Mouse (Mus musculus) megakaryocyte, embryonic 14.5 days (primary cell): Measurements from ENCODE around the gene Bcas3. TPM values are rescaled to one million over a fixed set of nuclear protein-coding genes. Genes with fewer than 3 reads are reported as not detected.

Experiments used
- H3K27me3 ChIP-seq: replicated peaks from 2 replicates; pipeline ENCODE3; 2012; ENCODE audit warnings: inconsistent platforms
- H3K36me3 ChIP-seq: replicated peaks from 2 replicates; pipeline ENCODE3; 2012; ENCODE audit warnings: low read length, inconsistent platforms, mixed read lengths
- H3K4me1 ChIP-seq: 2 replicates; pipeline ENCODE4 v1.6.1; 2012; ENCODE audit warnings: inconsistent platforms
- H3K4me3 ChIP-seq: replicated peaks from 2 replicates; pipeline ENCODE3; 2012; ENCODE audit warnings: moderate library complexity, mild to moderate bottlenecking, inconsistent platforms
- H3K9me3 ChIP-seq: 2 replicates; pipeline ENCODE4 v1.6.1; 2012; ENCODE audit warnings: inconsistent platforms
- FLI1 ChIP-seq: IDR thresholded peaks from 2 replicates; pipeline ENCODE4 v1.6.1; 2012; ENCODE audit warnings: low read length, inconsistent platforms, mixed read lengths
- GATA1 ChIP-seq: IDR thresholded peaks from 3 replicates; pipeline ENCODE4 v1.6.1; 2012; ENCODE audit warnings: mixed read lengths, low read length, inconsistent platforms, borderline replicate concordance
- polyA plus RNA-seq: library from polyadenylated mRNA; stranded (reverse); fragments of >175 nt; gene quantifications from 2 replicates; pipeline ENCODE4 v1.2.3, GENCODE M21; 2012; ENCODE audit warnings: low replicate concordance; ENCODE audit not compliant: insufficient read depth

The Bcas3 gene
- polyA plus RNA-seq, 1 experiment = 212 TPM

DNA sequence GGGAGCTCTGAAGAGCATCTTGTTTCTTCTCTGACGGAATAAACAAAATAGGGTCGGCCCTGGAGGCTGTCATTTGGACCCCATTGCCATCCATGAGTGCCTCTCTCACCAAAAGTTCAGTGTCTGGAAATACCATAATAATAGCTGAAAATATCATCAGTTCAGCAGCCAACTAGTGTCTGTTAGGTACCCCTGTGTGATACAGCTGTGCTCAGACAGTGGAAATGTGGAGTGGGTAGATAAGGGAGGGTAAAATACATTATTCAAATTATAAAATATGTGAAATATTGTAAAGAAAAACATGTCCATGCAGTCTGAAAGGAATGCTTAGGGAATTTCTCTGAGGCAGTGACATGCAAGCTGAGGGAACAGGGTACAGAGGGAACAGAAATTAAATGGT, 416.8 kb downstream of the Bcas3 start:
- H3K9me3 ChIP-seq = no peaks in the 10 kb centered on the region
- H3K27me3 ChIP-seq = peaks cover 64% of the 10 kb centered on the region
- no peak overlapping the region for H3K4me3 ChIP-seq
- peaks cover 24% of the 10 kb centered on the region for H3K4me1 ChIP-seq
- no peaks in the 10 kb centered on the region for H3K36me3 ChIP-seq
- TF ChIP-seq GATA1 = no peak
- no peak for TF ChIP-seq FLI1

DNA sequence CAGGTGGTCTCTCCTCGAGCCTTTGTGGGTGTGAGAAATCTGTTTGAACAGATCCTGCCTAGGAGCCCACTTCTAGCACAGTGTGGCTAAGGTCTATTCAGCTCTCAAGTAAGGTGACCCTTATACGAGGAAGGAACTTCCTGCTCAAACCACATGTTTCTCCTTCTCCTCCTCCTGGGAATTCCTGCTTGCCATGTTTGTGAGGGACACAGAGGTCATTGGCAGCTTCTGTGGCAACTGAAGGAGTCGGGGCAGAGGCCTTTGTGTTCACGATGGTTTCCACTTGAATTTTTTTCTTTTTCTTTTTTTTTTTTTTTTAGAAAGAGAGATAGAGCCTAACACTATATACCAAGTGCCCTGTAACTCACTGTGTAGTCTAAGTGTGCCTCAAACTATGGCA, 420.4 kb downstream of the Bcas3 start:
- H3K27me3 ChIP-seq = peaks cover 68% of the 10 kb centered on the region
- no peaks in the 10 kb centered on the region for H3K36me3 ChIP-seq
- peaks cover 20% of the 10 kb centered on the region for H3K4me1 ChIP-seq
- no peak for TF ChIP-seq FLI1
- TF ChIP-seq GATA1 = no peak
- no peak overlapping the region for H3K4me3 ChIP-seq
- no peaks in the 10 kb centered on the region for H3K9me3 ChIP-seq

DNA sequence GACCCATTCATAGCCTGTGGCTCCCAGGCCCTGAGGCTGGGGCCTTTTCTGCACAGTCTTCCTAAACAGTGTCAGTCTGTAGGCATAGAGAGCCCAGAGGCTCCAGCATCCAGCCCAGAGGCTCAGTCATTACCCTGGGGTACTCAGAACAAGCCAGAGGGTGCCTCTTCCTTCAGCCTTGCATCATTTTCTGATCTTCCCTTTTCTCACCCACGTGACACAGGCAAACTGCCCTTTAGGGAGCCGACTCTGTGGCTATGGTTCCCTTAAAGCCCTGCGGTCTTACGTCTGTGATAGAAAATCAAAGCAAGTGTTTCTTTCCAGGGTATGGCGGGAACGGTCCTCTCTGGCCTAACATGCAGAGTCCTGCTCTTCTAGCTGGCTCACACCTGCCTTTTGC, 421.7 kb downstream of the Bcas3 start:
- no peak for TF ChIP-seq FLI1
- Histone ChIP-seq H3K4me3 (no peak overlapping the region), H3K9me3 (no peaks in the 10 kb centered on the region), H3K4me1 (peaks cover 13% of the 10 kb centered on the region), H3K27me3 (peaks cover 67% of the 10 kb centered on the region), H3K36me3 (no peaks in the 10 kb centered on the region)

DNA sequence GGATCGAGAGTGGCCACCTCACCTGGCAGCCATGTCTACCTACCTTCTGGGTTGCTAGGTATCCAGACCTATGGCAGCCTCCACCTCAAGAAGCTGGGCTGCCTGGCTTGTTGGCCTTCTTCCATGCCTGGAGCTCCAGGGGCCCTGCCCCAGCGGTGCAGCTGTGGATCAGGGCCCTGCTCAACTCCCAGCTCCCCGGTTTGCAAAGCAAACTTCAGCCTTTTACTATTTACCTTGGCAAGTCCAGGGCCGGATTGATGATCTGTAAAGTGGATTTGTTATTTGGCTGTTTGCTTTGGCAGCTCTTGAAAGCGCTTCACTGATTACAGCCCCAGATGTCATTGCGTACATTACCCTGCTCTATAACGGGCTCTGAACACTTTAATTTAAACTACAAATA, 422.5 kb downstream of the Bcas3 start:
- TF ChIP-seq GATA1 (no peak), FLI1 (no peak)
- Histone ChIP-seq H3K27me3 (peaks cover 70% of the 10 kb centered on the region), H3K4me3 (no peak overlapping the region), H3K4me1 (peaks cover 12% of the 10 kb centered on the region; the same call in 1 of the 2 replicates), H3K9me3 (no peaks in the 10 kb centered on the region), H3K36me3 (no peaks in the 10 kb centered on the region)

DNA sequence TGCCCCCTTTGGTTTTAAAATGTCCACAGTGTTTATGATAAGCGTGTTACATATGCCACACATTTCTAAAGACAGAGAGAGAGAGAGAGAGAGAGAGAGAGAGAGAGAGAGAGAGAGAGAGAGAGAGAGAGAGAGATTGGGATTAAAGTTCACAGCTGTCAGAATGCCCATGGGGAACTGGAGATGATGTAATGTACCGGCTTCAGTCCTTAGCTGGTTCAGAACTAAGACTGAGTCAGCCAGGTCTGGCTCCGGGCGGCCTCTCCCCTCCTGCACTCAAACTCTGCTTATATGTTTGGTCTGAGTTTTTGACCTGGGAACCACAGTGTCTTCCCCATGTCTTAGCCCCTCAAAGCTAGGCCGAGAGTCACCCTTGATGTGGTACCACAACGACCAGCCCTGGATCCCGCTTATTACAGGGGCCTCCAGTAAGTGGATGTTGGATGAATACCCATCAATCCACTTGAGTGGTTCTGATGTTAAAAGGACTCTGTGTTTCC, 423.9 kb downstream of the Bcas3 start:
- Histone ChIP-seq H3K4me3 (no peak overlapping the region), H3K27me3 (peaks cover 74% of the 10 kb centered on the region), H3K9me3 (no peaks in the 10 kb centered on the region), H3K36me3 (no peaks in the 10 kb centered on the region), H3K4me1 (peaks cover 12% of the 10 kb centered on the region; the same call in 1 of the 2 replicates)
- TF ChIP-seq GATA1 (no peak), FLI1 (no peak)

DNA sequence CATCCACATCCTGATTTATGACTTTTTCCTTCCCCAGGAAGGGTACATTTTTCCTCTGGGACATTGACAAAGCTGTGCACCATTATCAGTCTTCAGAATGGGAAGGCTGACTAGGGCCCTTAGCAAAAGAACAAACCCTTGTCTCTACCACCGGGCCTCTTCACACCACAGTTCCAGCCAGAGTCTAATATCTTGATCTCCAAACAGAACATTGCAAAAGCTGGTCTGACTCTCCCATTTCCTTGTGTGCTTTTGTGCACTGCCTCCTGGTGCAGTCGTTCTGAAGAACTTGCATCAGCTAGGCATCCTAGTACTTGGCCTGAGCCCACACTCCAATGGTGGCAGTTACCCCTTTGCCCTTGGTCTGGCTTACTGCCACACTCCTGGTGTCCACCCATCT, 425.0 kb downstream of the Bcas3 start:
- TF ChIP-seq GATA1 = no peak
- TF ChIP-seq FLI1 = no peak
- peaks cover 68% of the 10 kb centered on the region for H3K27me3 ChIP-seq
- peaks cover 11% of the 10 kb centered on the region; the same call in 1 of the 2 replicates for H3K4me1 ChIP-seq

DNA sequence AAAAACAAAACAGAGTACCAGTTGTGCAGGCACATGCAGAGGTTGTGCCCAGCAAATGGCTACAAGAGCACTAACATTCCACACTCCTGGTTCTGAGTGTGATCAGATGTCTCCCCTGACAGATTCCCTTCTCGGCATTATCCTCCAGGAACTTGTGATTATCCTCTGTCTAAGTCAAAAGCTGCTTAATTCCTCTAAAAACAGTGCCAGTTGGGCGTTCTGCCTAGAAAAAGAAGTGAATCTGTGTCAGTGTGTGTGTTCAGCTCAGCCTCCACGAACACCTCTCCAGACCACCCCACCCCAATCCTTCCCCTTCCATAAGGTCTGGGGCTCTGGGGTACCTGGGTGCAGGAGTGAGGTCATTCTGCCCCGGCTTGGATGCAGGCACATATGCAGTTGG, 427.3 kb downstream of the Bcas3 start:
- Histone ChIP-seq H3K4me1 (peaks cover 14% of the 10 kb centered on the region; the same call in 1 of the 2 replicates), H3K9me3 (no peaks in the 10 kb centered on the region), H3K27me3 (peaks cover 60% of the 10 kb centered on the region), H3K4me3 (no peak overlapping the region), H3K36me3 (no peaks in the 10 kb centered on the region)
- TF ChIP-seq GATA1 (no peak), FLI1 (no peak)

More for the DNA sequence above, 425.0 kb downstream of the Bcas3 start:
- Histone ChIP-seq H3K36me3 (no peaks in the 10 kb centered on the region), H3K9me3 (no peaks in the 10 kb centered on the region), H3K4me3 (no peak overlapping the region)

DNA sequence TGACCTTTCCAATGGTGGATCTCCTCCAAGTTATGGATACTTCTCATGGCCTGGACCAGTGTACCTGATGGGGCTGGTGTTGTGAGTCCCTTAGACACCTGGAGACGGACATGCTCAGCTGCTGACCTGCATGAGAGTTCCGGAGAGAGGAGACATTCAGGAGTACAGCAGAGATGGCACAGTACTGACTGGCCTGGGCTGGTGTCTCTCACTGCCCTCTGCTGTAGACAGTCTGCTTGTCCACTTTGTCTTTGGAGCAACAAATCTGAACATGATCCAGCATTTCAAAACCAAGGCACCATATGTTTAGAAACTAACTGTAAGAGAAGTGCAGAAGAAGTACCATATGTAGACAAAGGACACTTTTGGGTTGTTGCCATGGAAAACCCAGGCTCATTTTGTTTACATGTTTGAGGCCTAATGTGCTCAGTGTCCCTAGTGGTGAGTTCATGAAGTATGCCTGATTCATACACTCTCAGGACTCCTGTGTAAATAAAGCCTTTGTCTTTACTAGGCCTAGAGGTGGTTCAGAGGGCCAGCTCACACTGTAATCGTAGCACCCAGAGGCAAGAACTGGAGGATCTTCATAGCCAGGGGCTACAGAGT, 433.2 kb downstream of the Bcas3 start:
- no peak for TF ChIP-seq FLI1
- no peak for TF ChIP-seq GATA1
- H3K9me3 ChIP-seq = no peaks in the 10 kb centered on the region
- no peak overlapping the region for H3K4me3 ChIP-seq
- peaks cover 43% of the 10 kb centered on the region for H3K27me3 ChIP-seq
- no peaks in the 10 kb centered on the region for H3K36me3 ChIP-seq
- H3K4me1 ChIP-seq = peaks cover 10% of the 10 kb centered on the region; the same call in 1 of the 2 replicates

DNA sequence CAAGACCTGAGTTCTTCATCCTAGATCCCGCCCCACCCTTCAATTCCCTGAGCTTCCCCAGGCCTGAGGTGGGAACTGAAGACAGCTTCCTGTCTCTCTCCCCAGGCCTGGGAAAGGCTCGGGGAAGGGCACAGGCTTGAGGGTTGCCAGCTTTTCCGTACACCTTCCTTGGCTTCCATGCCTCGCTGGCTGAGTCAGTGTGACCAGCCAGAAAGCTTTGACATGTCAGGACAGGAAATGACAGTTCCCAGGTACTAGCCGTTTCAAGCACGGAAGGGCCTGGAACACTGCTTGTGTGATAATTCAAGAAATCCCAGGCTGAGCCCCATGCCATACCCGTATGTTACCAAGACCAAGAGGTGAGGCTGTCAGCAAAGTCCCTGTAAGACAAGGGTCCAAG, 436.8 kb downstream of the Bcas3 start:
- H3K27me3 ChIP-seq = peaks cover 45% of the 10 kb centered on the region
- no peaks in the 10 kb centered on the region for H3K36me3 ChIP-seq
- H3K4me3 ChIP-seq = no peak overlapping the region
- peaks cover 12% of the 10 kb centered on the region; the same call in 1 of the 2 replicates for H3K4me1 ChIP-seq
- no peaks in the 10 kb centered on the region for H3K9me3 ChIP-seq
- no peak for TF ChIP-seq GATA1
- TF ChIP-seq FLI1 = no peak

DNA sequence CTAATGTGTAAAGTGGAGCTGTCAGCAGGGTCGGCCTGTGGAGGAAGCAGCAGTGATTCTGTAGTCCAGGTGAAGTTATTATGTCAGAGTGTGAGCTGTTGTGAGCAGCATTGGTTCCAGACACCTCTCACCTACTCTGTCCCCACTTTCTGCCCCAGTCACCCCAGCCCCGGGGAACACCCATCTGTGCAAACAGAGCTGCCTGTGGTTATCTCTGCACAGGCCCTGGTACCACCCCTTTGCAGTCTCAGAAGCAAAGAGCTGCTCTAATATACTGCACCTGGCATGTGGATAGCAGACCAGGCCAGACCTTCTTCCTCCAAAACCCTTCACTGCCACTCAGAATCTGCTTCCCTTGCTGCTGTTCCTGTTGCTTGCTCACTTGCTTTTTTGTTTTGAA, 437.3 kb downstream of the Bcas3 start:
- Histone ChIP-seq H3K4me3 (no peak overlapping the region), H3K9me3 (no peaks in the 10 kb centered on the region), H3K36me3 (no peaks in the 10 kb centered on the region), H3K27me3 (peaks cover 42% of the 10 kb centered on the region), H3K4me1 (peaks cover 7% of the 10 kb centered on the region; the same call in 1 of the 2 replicates)
- no peak for TF ChIP-seq FLI1
- no peak for TF ChIP-seq GATA1

DNA sequence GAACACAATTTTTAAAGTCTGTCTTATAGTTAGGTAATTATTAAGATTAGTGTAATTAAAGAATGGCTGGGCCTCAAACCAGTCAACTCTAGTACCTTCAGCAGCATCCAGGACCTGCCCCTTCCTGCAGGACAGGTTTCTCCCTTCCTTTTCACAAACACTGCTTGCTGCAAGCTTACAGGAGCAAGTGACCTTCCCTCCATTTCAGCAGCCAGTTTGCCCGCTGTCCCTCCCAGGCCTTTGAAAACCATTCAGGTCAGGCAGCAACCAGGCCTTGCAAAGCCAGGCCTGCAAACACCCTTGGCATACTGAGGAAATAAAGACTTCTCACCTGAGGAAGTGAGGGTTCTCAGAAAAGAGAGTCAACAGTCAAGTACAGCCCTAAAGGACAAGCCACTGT, 438.2 kb downstream of the Bcas3 start:
- Histone ChIP-seq H3K4me1 (peaks cover 5% of the 10 kb centered on the region; the same call in 1 of the 2 replicates), H3K36me3 (no peaks in the 10 kb centered on the region), H3K4me3 (no peak overlapping the region), H3K27me3 (peaks cover 46% of the 10 kb centered on the region), H3K9me3 (no peaks in the 10 kb centered on the region)
- no peak for TF ChIP-seq FLI1
- TF ChIP-seq GATA1 = no peak
